Mouse (Mus musculus): ENCODE data around the gene Xpr1.

DNA sequence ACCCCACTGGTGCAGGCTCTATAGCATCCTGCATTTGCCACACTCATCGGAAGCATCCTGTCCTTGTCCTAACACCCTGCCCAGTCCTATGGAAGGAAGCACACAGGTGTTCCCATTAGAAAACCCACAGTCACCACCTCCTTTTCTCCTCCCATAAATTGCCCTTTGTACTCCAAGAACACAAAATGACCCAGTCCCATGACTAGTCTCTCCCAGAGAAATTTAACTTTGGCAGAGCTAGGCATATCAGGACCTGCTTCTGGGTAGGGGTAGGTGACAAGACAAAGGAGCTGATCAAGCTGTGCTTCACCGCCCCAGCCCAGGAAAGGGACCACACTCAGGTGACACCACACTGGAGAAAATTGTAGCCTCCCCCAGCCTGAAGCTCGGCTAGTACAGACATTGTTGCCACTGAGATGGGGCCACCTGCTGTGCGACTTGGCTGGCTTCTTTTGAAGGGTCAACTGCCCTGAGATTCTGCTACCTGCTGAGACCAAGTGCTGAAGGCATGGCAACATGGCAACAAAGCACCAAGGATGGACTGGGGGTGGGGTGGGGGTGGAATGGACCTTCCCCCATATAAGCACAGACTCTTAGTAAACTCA, 166.6 kb downstream of the Xpr1 start:
- TF ChIP-seq CTCF (IDR thresholded peaks at IDR 0.05; ENCODE audit: low read depth, low read length) (no peak), POLR2A (IDR thresholded peaks at IDR 0.05; ENCODE audit: borderline replicate concordance, low read depth, low read length) (no peak)

All from bone marrow macrophage, adult 2 months (primary cell).